Mouse (Mus musculus) megakaryocyte progenitor cell, adult 5-6 weeks (primary cell): ENCODE results near the gene Top1. TPM values are rescaled to one million over a fixed set of nuclear protein-coding genes. Genes with fewer than 3 reads are reported as not detected.
A peak's percentile ranks its signal among the peaks of the same experiment; 100 is the strongest.

Source experiments
- ATAC-seq: replicated peaks from 2 replicates; pipeline ENCODE4 v1.8.0; 2016; ENCODE audit warnings: mild to moderate bottlenecking, moderate TSS enrichment, inconsistent platforms; ENCODE audit not compliant: poor library complexity
- total RNA-seq, 2 experiments: library from RNA; stranded (forward) in 1 of 2; stranded (reverse) in 1 of 2; fragments of 157-497, 149-512 nt in 1 of 2; fragments of 200-1000 nt in 1 of 2; gene quantifications; 2 replicates each; pipeline versions ENCODE4 v1.2.3 to v1.2.4; 2015 to 2017

Gene Top1
- total RNA-seq, 2 experiments from 2014 or later, result 119 to 149 TPM

GRCm38 (mm10) chr2:160740521-160741156 lies 95.0 kb downstream of the Top1 start:
- ATAC-seq, result no peak

- ATAC-seq, result peak; percentile 38
Measured at GRCm38 (mm10) chr2:160741580-160741979, 95.9 kb downstream of the Top1 start.

DNA sequence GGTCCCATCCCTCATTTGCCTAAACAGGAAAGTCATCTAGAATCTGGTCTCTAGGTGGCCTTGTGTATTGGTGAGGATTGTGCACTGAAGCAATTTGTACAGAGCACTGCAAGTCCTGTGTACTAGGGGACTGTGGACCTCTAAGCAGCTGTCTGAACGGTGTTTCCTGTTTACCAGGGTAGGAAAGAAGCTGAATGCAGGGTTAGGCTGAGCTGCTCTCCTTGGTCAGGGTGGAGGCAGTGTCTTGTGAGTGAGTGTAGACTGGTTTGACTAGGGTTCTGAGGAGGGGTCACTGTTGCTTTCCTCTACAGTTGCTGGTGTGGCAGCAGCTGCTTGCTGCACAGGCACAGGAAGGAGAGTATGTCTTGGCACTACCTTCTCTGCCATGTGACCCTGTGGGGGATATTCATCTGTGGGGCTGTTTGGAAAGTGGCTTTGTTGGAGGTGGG lies 96.5 kb downstream of the Top1 start:
- ATAC-seq, result 0 out of 2 replicates have a peak, but pooled peaks have one; percentile 15

DNA sequence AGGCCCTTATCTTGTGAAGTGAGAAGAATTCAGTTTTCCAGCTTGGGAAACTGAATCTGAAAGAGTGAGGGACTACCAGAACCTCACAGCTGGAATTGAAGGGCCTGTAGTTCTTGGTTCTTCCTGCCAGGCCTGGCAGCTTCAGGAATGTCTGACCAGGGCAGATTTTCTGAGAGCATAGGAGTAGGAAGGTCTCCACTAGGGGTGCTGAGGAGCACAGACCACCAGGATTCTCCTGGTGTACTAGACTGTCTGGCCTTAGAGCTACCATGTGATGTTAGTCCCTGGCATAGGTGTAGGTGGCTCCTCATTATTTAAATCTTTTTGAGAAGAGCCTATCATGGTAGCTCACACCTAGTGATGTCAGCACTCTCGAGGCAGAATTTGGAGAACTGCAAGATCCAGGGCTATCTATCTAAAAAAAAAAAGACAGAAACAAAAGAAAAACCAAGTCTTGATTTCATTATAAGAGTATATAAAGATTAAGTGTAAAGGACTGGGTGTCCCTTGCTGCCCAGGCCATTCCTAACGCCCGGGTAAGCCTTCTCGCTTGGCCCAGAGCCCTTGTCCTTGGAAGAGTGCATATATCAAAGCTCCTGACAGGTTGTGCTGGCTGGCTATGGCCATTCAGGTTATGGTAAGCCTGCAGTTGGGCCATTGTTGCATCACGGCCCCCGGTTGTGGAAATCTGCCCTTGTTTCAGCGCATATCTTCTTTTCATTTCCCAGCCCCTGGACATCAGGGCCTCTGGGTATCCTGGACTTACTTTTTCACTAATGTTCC lies 98.5 kb downstream of the Top1 start:
- ATAC-seq, result peak; percentile 33

- peak; percentile 56 for ATAC-seq
Measured at GRCm38 (mm10) chr2:160744823-160745210, 99.1 kb downstream of the Top1 start.

DNA sequence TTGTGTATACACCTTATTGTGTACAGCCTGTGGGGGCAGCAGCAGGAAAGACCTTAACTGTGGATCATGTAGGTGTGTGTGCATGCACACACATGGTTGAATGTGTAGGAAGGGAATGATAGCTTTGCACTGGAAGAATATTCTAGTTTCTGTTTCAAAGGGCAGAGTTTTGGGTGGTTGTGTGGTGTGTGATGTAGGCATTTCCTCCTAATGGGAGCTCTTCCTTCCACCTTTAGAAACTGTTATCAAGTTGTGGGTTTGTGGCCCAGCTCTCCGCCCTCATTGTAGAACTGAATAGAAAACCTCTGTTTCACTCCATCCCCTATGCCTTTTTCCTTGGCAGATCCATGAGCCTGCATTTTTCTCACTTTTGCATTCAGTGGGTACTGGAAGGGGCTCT lies 99.8 kb downstream of the Top1 start:
- ATAC-seq, result peak; percentile 35

- no peak for ATAC-seq
Measured at GRCm38 (mm10) chr2:160746637-160747036, 100.9 kb downstream of the Top1 start.

DNA sequence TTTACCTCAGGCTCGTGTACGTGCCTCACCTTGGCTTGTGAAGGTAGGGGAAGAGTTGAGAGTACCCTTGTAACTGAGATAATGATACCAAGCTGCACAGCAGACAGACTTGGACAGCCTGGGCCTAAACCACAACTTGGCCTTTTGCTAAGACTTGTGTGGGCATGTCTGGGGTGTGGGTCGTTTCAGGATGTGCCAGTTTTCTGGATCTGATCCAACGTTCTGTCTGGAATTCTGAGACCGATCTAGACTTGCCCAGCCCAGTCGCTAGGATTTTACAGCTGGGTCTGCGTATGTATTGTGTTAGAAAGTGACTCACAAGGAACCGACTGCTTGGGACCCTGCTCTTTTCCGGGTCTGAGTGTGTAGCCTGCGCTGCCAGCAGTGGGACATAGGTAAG lies 101.4 kb downstream of the Top1 start:
- no peak for ATAC-seq

DNA sequence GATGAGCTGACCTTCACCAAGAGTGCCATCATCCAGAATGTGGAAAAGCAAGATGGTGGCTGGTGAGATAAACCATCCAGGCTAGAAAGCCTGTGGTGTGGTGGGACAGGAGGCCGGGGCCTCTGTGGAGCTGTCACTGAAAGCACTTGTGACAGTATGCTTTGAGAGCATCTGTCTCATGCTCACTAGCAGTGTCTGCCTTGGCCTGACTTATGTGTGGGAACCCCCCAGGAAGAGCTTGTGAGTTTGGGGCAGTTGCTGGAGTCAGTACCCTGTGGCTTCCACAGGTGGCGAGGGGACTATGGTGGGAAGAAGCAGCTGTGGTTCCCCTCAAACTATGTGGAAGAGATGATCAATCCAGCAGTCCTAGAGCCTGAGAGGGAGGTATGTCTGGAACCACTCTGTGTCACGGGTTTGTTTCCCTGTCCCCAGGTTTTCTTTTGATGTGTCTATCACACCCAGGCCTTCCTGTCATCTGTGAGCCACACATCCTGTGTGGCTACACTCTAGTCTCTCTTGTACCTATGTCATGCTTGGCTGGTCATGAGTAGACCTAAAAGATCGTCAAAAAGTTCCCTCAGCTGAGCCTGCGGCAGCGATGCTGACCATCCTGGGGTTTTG lies 111.0 kb downstream of the Top1 start:
- no peak for ATAC-seq

GRCm38 (mm10) chr2:160760433-160761184 lies 114.9 kb downstream of the Top1 start:
- ATAC-seq, result peak; percentile 72

DNA sequence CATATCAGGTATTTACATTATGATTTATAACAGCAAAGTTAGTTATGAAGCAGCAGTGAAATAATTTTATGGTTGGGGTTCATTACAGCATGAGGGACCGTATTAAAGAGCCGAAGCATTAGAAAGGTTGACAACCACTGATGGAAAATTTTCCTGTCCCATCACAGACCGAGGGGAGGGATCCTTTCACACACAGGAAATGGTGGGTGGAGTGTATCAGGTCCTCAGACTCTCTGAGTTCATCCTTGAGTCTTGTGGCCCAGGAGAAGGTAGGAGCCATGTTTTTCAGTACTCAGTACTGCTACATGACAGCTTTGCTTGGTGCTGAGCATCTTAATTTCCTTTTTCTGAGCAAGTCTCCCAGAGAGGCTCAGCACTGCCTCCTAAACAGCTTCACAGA lies 118.1 kb downstream of the Top1 start:
- no peak for ATAC-seq

GRCm38 (mm10) chr2:160764386-160764785 lies 118.7 kb downstream of the Top1 start:
- ATAC-seq, result no peak

DNA sequence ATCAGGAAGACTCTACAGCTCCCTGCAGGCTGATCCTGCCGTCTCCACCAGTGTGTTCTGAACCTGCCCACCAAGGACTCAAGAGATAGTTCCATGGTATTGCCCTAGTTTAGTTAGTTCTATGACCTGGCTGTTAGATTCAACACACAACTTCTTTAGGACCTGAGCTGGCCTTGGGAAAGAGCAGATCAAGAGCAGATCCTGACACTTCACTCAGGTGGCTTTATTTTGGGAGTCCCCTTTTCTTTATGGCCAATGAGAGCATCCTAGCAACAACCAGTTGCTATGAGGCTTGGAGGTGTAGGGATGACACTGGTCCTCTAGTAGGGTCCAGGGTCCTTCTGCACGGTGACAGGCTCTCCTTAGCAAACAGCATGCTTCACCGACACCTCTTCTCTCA lies 119.4 kb downstream of the Top1 start:
- ATAC-seq, result no peak

- ATAC-seq, result no peak
Measured at GRCm38 (mm10) chr2:160766371-160766771, 120.7 kb downstream of the Top1 start.

DNA sequence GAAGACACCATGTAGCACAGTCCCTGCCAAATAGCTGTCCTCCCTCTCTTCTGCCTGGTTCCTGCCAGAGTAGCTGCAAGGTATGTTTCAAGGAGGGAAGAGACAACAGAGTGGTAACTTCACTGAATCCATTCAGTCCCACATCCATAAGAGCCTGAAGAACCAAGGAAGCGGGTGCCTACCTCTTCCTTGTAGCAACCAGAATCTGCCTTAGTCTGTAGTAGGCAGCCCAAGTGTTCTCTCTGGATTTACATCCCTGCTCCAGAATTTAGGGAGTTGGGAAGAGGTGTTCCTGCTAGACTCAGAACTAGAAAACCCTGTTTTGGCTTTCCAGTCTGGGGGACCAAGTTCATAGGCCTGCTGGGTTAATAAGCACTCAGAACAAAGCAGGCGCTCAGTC lies 121.5 kb downstream of the Top1 start:
- ATAC-seq, result no peak

DNA sequence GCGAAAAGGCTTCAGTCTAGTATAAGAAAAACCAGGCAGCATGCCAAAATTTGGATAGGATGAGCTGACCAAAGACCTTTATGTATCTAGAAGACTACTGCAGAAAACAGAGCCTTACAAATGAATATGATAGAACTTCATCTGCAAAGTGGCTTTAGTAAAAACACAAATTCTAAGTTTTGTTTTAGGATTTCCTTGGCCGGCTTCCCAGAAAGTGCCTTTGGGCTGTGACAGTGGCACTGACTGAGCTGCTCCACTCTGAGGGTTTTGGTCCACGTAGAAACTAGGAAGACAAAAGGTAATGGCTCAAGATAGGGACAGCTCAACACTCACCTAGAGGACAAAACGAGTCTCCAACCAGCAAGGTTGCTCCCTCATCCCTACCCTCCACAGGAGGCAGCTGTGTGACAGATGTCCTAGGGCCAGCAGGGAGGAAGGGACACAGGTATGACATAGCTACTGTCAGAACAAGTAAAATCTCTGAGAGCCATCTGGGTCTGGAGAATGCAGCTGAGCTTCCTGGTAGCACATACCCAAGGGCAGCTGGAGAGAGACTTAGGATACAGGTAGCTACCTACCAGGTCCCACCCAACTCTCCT lies 122.5 kb downstream of the Top1 start:
- no peak for ATAC-seq

GRCm38 (mm10) chr2:160768997-160769396 lies 123.3 kb downstream of the Top1 start:
- no peak for ATAC-seq

DNA sequence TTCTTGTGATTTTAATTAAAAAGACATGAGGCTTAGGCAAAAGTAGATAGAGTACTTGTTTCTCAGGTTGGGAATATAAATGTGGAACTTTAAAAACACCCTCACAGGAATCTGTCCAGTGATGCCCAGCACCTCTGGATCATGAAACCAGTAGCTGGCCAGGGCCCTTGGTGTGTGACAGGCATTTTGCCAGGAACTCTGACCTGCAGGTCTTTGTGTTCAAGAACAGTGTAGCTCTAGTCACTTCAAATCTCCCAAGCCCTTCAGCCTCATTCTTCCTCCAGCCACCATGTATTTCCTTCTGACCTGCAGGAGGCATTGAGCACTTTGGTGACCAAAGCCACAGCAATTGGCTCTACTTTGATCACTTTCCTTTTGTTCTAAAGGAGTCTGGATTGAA lies 124.7 kb downstream of the Top1 start:
- no peak for ATAC-seq

- ATAC-seq, result no peak
Measured at GRCm38 (mm10) chr2:160770871-160771270, 125.2 kb downstream of the Top1 start.

DNA sequence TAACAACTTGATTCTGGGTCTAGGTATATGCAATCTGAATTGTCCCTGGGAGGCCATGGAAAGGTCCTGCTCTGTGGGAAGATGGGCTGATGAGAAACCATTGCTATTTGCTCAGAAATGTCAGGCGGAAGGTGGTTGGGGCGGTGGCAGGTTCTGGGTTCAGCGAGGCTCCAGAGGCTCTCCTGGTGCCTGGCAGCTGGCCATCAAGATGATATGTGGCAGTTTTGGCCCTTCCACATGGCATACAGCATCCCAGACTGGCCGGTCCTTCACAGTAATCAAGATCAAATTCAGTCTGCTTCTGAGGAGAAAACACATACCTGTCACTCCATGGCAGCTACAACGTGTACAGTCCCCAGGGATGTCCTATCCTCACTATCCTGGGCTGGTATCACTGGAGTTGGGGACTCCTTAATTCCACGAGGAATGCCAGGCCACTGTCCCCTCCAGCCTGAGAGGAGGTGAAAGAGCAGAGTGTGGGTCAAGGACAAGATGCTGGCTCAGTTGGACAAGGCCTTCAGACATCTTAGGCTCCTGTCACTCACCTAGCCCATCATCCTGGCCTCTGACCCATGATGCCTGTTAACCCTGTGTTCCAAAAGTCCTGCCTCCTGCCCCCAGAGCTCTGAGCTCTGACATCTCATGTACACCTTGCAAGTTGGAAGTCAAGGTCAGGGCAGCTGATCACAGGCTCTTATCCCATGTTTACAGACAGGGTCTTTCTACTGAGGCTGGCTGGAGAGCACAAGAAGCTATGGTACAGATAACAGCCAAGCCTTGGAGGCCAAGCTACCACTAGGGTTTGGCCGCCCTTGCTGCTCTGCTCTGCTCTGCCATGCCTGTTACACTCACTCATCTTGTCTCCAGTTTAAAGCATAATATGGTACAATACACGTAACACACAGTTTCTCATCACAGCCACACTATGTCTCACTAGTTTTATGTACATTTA lies 125.9 kb downstream of the Top1 start:
- ATAC-seq, result peak; percentile 34; the same call in 1 of the 2 replicates
